Mouse (Mus musculus): ENCODE measurements around the gene Gpr157.

The Gpr157 gene

GRCm38 (mm10) chr4:150110373-150110772, 23.2 kb downstream of the Gpr157 start:
- DNase-seq (ENCODE audit: low read depth, low spot score), result no peak

GRCm38 (mm10) chr4:150112867-150113266, 25.7 kb downstream of the Gpr157 start:
- peak; percentile 79 for DNase-seq (ENCODE audit: low read depth, low spot score)

- no peak for DNase-seq (ENCODE audit: low read depth, low spot score)
Observed at GRCm38 (mm10) chr4:150114505-150115061, 27.4 kb downstream of the Gpr157 start.

- DNase-seq (ENCODE audit: low read depth, low spot score), result peak; percentile 30
Observed at GRCm38 (mm10) chr4:150117311-150117710, 30.1 kb downstream of the Gpr157 start.

GRCm38 (mm10) chr4:150118163-150118562, 31.0 kb downstream of the Gpr157 start:
- no peak for DNase-seq (ENCODE audit: low read depth, low spot score)

GRCm38 (mm10) chr4:150119055-150119454, 31.9 kb downstream of the Gpr157 start, which contains the start of gene Slc2a5:
Gene Slc2a5, plus strand, starts transcription at chr4:150119283.
- no peak for DNase-seq (ENCODE audit: low read depth, low spot score)

GRCm38 (mm10) chr4:150119640-150120039, 32.5 kb downstream of the Gpr157 start:
- no peak for DNase-seq (ENCODE audit: low read depth, low spot score)

- no peak for DNase-seq (ENCODE audit: low read depth, low spot score)
Observed at GRCm38 (mm10) chr4:150120173-150120833, 33.1 kb downstream of the Gpr157 start.

- DNase-seq (ENCODE audit: low read depth, low spot score), result no peak
Observed at GRCm38 (mm10) chr4:150121430-150121829, 34.3 kb downstream of the Gpr157 start.

- no peak for DNase-seq (ENCODE audit: low read depth, low spot score)
Observed at GRCm38 (mm10) chr4:150122476-150122875, 35.3 kb downstream of the Gpr157 start.

GRCm38 (mm10) chr4:150126373-150126772, 39.2 kb downstream of the Gpr157 start:
- no peak for DNase-seq (ENCODE audit: low read depth, low spot score)

- DNase-seq (ENCODE audit: low read depth, low spot score), result no peak
Observed at GRCm38 (mm10) chr4:150127894-150128293, 40.7 kb downstream of the Gpr157 start.

GRCm38 (mm10) chr4:150128571-150128970, 41.4 kb downstream of the Gpr157 start:
- no peak for DNase-seq (ENCODE audit: low read depth, low spot score)

GRCm38 (mm10) chr4:150130661-150131060, 43.5 kb downstream of the Gpr157 start:
- no peak for DNase-seq (ENCODE audit: low read depth, low spot score)

- DNase-seq (ENCODE audit: low read depth, low spot score), result no peak
Observed at GRCm38 (mm10) chr4:150132692-150133271, 45.6 kb downstream of the Gpr157 start.

GRCm38 (mm10) chr4:150135254-150135653, 48.1 kb downstream of the Gpr157 start:
- DNase-seq (ENCODE audit: low read depth, low spot score), result no peak

GRCm38 (mm10) chr4:150136693-150137092, 49.5 kb downstream of the Gpr157 start:
- DNase-seq (ENCODE audit: low read depth, low spot score), result peak; percentile 84

GRCm38 (mm10) chr4:150137368-150138083, 50.4 kb downstream of the Gpr157 start:
- DNase-seq (ENCODE audit: low read depth, low spot score), result no peak

GRCm38 (mm10) chr4:150138084-150138543, 50.9 kb downstream of the Gpr157 start:
- DNase-seq (ENCODE audit: low read depth, low spot score), result peak; percentile 74

- no peak for DNase-seq (ENCODE audit: low read depth, low spot score)
Observed at GRCm38 (mm10) chr4:150139090-150139489, 51.9 kb downstream of the Gpr157 start.

GRCm38 (mm10) chr4:150140346-150140745, 53.2 kb downstream of the Gpr157 start:
- no peak for DNase-seq (ENCODE audit: low read depth, low spot score)

GRCm38 (mm10) chr4:150144242-150144641, 57.1 kb downstream of the Gpr157 start:
- no peak for DNase-seq (ENCODE audit: low read depth, low spot score)
